Mouse (Mus musculus): ENCODE measurements around the gene Pde10a.

The Pde10a gene

GRCm38 (mm10) chr17:8525225-8525721 is at the start of gene Pde10a:
Gene Pde10a, plus strand, starts transcription at chr17:8525372.
- in situ Hi-C loops (cut with MboI; ENCODE audit: low sequenced_read_pairs) = no loop called here

GRCm38 (mm10) chr17:8478554-8478953 is 46.6 kb upstream of the Pde10a start:
- in situ Hi-C loops (cut with MboI; ENCODE audit: low sequenced_read_pairs) = no loop called here

GRCm38 (mm10) chr17:8479493-8480128 is 45.6 kb upstream of the Pde10a start:
- in situ Hi-C loops (cut with MboI; ENCODE audit: low sequenced_read_pairs) = no loop called here

GRCm38 (mm10) chr17:8481797-8482196 is 43.4 kb upstream of the Pde10a start:
- in situ Hi-C loops (cut with MboI; ENCODE audit: low sequenced_read_pairs) = no loop called here

GRCm38 (mm10) chr17:8482876-8483275 is 42.3 kb upstream of the Pde10a start:
- in situ Hi-C loops (cut with MboI; ENCODE audit: low sequenced_read_pairs) = no loop called here

- in situ Hi-C loops (cut with MboI; ENCODE audit: low sequenced_read_pairs) = no loop called here
Observed at GRCm38 (mm10) chr17:8484246-8484645, 40.9 kb upstream of the Pde10a start.

GRCm38 (mm10) chr17:8485146-8485545 is 40.0 kb upstream of the Pde10a start:
- in situ Hi-C loops (cut with MboI; ENCODE audit: low sequenced_read_pairs) = no loop called here

- in situ Hi-C loops (cut with MboI; ENCODE audit: low sequenced_read_pairs) = no loop called here
Observed at GRCm38 (mm10) chr17:8487824-8488223, 37.3 kb upstream of the Pde10a start.

- in situ Hi-C loops (cut with MboI; ENCODE audit: low sequenced_read_pairs) = no loop called here
Observed at GRCm38 (mm10) chr17:8490971-8491370, 34.2 kb upstream of the Pde10a start.

- in situ Hi-C loops (cut with MboI; ENCODE audit: low sequenced_read_pairs) = no loop called here
Observed at GRCm38 (mm10) chr17:8493461-8493860, 31.7 kb upstream of the Pde10a start.

GRCm38 (mm10) chr17:8498151-8498550 is 27.0 kb upstream of the Pde10a start:
- in situ Hi-C loops (cut with MboI; ENCODE audit: low sequenced_read_pairs) = no loop called here

- in situ Hi-C loops (cut with MboI; ENCODE audit: low sequenced_read_pairs) = no loop called here
Observed at GRCm38 (mm10) chr17:8498655-8499054, 26.5 kb upstream of the Pde10a start.

- in situ Hi-C loops (cut with MboI; ENCODE audit: low sequenced_read_pairs) = no loop called here
Observed at GRCm38 (mm10) chr17:8499564-8500117, 25.5 kb upstream of the Pde10a start.

GRCm38 (mm10) chr17:8504381-8504780 is 20.8 kb upstream of the Pde10a start:
- in situ Hi-C loops (cut with MboI; ENCODE audit: low sequenced_read_pairs) = no loop called here

GRCm38 (mm10) chr17:8505669-8506426 is 19.3 kb upstream of the Pde10a start:
- in situ Hi-C loops (cut with MboI; ENCODE audit: low sequenced_read_pairs) = no loop called here

GRCm38 (mm10) chr17:8506726-8507125 is 18.4 kb upstream of the Pde10a start:
- in situ Hi-C loops (cut with MboI; ENCODE audit: low sequenced_read_pairs) = no loop called here

- in situ Hi-C loops (cut with MboI; ENCODE audit: low sequenced_read_pairs) = no loop called here
Observed at GRCm38 (mm10) chr17:8507654-8508053, 17.5 kb upstream of the Pde10a start.

GRCm38 (mm10) chr17:8508305-8509141 is 16.6 kb upstream of the Pde10a start:
- in situ Hi-C loops (cut with MboI; ENCODE audit: low sequenced_read_pairs) = no loop called here

- in situ Hi-C loops (cut with MboI; ENCODE audit: low sequenced_read_pairs) = no loop called here
Observed at GRCm38 (mm10) chr17:8516006-8516405, 9.2 kb upstream of the Pde10a start.

- in situ Hi-C loops (cut with MboI; ENCODE audit: low sequenced_read_pairs) = no loop called here
Observed at GRCm38 (mm10) chr17:8523986-8524385, 1.2 kb upstream of the Pde10a start.
